ENCODE assay signal across 9 mouse cellular contexts in genomic region chr11:109873161-109873775, GRCm38 (mm10). TPM values are rescaled to one million over a fixed set of nuclear protein-coding genes. Genes with fewer than 3 reads are reported as not detected.
DNase-seq lines count a peak whose midpoint lies in the region; ATAC-seq and TF ChIP-seq lines count a peak whose summit lies in the region.
"Had no signal": no experiment of that assay in that cellular context is flagged by ENCODE, and none has a peak within 500 bp of the region (broad histone marks: within the 10 kb centered on the region; RNA-seq: fewer than 3 reads in every experiment).

No protein-coding gene starts in this region.

- peak overlapping the region; percentile 63 for H3K4me3 ChIP-seq in gastrocnemius, adult 2 months
- H3K4me3 ChIP-seq in embryonic facial prominence, embryonic 15.5 days (replicated peaks) = no peak overlapping the region
- H3K4me3 ChIP-seq: neural tube, embryonic 12.5 days had no signal

- H3K27ac ChIP-seq in gastrocnemius, adult 2 months = peak overlapping the region; percentile 89
- peak overlapping the region; percentile 74 for H3K27ac ChIP-seq in embryonic facial prominence, embryonic 15.5 days (replicated peaks)
- H3K27ac ChIP-seq: neural tube, embryonic 12.5 days had no signal

- WGBS in embryonic facial prominence, embryonic 15.5 days = 40% methylated on average over 9 of the region's 9 CpGs

- no peaks in the 10 kb centered on the region for H3K9me3 ChIP-seq in embryonic facial prominence, embryonic 15.5 days (replicated peaks)
- H3K9me3 ChIP-seq: neural tube, embryonic 12.5 days had no signal

- DNase-seq in gastrocnemius, adult 2 months = no peak
- DNase-seq in gastrocnemius, postnatal 4 days (ENCODE audit: low spot score in 2 of 2) = no peak
- DNase-seq in right cerebral cortex, postnatal 14 days = peak; percentile 16
- DNase-seq in right cerebral cortex, postnatal 25 days = no peak
- peak; percentile 57 for DNase-seq in naive thymus-derived CD4-positive, alpha-beta T cell, adult 2 months (ENCODE audit: low read depth)
- DNase-seq in spleen, postnatal 4 days (ENCODE audit: low spot score in 2 of 2) = no peak

- ATAC-seq in embryonic facial prominence, embryonic 15.5 days (ENCODE audit: insufficient number of reproducible peaks, low FRiP score, low TSS enrichment, low read depth) = no peak
- no peak for ATAC-seq in erythroid progenitor cell, adult 5-6 weeks (replicated peaks; ENCODE audit: low FRiP score, poor library complexity, severe bottlenecking)

- no peak overlapping the region for H3K9ac ChIP-seq in embryonic facial prominence, embryonic 15.5 days
- H3K9ac ChIP-seq: neural tube, embryonic 12.5 days had no signal

- 0 out of 2 replicates have a peak, but pooled peaks cover 5% of the 10 kb centered on the region for H3K4me1 ChIP-seq in embryonic facial prominence, embryonic 15.5 days
- H3K4me1 ChIP-seq: neural tube, embryonic 12.5 days had no signal

- no peaks in the 10 kb centered on the region for H3K27me3 ChIP-seq in embryonic facial prominence, embryonic 15.5 days
- H3K27me3 ChIP-seq: neural tube, embryonic 12.5 days had no signal

- H3K4me2 ChIP-seq in embryonic facial prominence, embryonic 15.5 days (replicated peaks) = peak overlapping the region; percentile 22; the same call in 1 of the 2 replicates
- H3K4me2 ChIP-seq: neural tube, embryonic 12.5 days had no signal

- no peaks in the 10 kb centered on the region for H3K36me3 ChIP-seq in embryonic facial prominence, embryonic 15.5 days
- H3K36me3 ChIP-seq: neural tube, embryonic 12.5 days had no signal

- intact Hi-C loops in gastrocnemius, adult 2 months (cut with DNase I) = loop anchor here (1.0 to 2.0 kb wide), 2 partner anchors 238 to 395 kb away; no protein-coding TSS in a partner anchor

- peak; percentile 67 for TF ChIP-seq CTCF in gastrocnemius, adult 2 months (IDR thresholded peaks at IDR 0.05)

RNA-seq across cellular contexts. Expression of gene 1700012B07Rik, which starts 45.4 kb away (rescaled TPM):
- total RNA-seq in gastrocnemius, adult 2 months (2021) = not detected
- not detected for total RNA-seq in gastrocnemius, postnatal 4 days (2021)
- polyA plus RNA-seq in embryonic facial prominence, embryonic 15.5 days (2015; fragmentation: Nextera tagmentation; extraction: Ambion mirVana) = not detected in 2 replicates
- not detected in 2 replicates for total RNA-seq in erythroid progenitor cell, adult 5-6 weeks (2015; ENCODE audit: low replicate concordance)
- not detected in 2 replicates for total RNA-seq in erythroid progenitor cell, adult 5-6 weeks (2017; ENCODE audit: low replicate concordance)
- polyA plus RNA-seq: neural tube, embryonic 12.5 days had no signal

Comparison
In these comparisons a context has a peak if more than half of its experiments do, and no peak if none do; other contexts are left out.
1. DNase-seq: peak in right cerebral cortex, postnatal 14 days (single experiment) and naive thymus-derived CD4-positive, alpha-beta T cell, adult 2 months (single experiment); none in gastrocnemius, adult 2 months (single experiment), gastrocnemius, postnatal 4 days (0 of 2), right cerebral cortex, postnatal 25 days (single experiment) and spleen, postnatal 4 days (0 of 2).